Mouse (Mus musculus) cerebellum, adult (tissue): ENCODE results near the gene Il1r1.
A peak's percentile ranks its signal among the peaks of the same experiment; 100 is the strongest.

ENCODE experiments used
- ATAC-seq: cut with Nextera tagmentation; 2 replicates; pipeline ENCODE4 v1.9.2; 2017; ENCODE audit warnings: mild to moderate bottlenecking, moderate library complexity, mixed read lengths; ENCODE audit not compliant: insufficient number of reproducible peaks, low FRiP score, low TSS enrichment

Il1r1 gene

GRCm38 (mm10) chr1:40266431-40267260 is 41.8 kb downstream of the Il1r1 start:
- peak; percentile 70 for ATAC-seq

- no peak for ATAC-seq
These were observed 43.0 kb downstream of the Il1r1 start for GRCm38 (mm10) chr1:40267846-40268245.

GRCm38 (mm10) chr1:40268536-40268935 is 43.7 kb downstream of the Il1r1 start:
- no peak for ATAC-seq

GRCm38 (mm10) chr1:40270415-40270814 is 45.5 kb downstream of the Il1r1 start:
- ATAC-seq: no peak

- no peak for ATAC-seq
These were observed 46.2 kb downstream of the Il1r1 start for GRCm38 (mm10) chr1:40271052-40271451.

- no peak for ATAC-seq
These were observed 46.7 kb downstream of the Il1r1 start for GRCm38 (mm10) chr1:40271486-40272055.

GRCm38 (mm10) chr1:40272204-40272603 is 47.3 kb downstream of the Il1r1 start:
- no peak for ATAC-seq

GRCm38 (mm10) chr1:40273491-40273890 is 48.6 kb downstream of the Il1r1 start:
- ATAC-seq: no peak

GRCm38 (mm10) chr1:40275285-40276013 is 50.6 kb downstream of the Il1r1 start:
- ATAC-seq: no peak

GRCm38 (mm10) chr1:40277944-40278343 is 53.1 kb downstream of the Il1r1 start:
- ATAC-seq: no peak

GRCm38 (mm10) chr1:40278720-40279119 is 53.8 kb downstream of the Il1r1 start:
- no peak for ATAC-seq

GRCm38 (mm10) chr1:40279182-40279743 is 54.4 kb downstream of the Il1r1 start:
- ATAC-seq: no peak

GRCm38 (mm10) chr1:40281950-40282349 is 57.1 kb downstream of the Il1r1 start:
- no peak for ATAC-seq

- no peak for ATAC-seq
These were observed 57.5 kb downstream of the Il1r1 start for GRCm38 (mm10) chr1:40282394-40282793.

- no peak for ATAC-seq
These were observed 59.1 kb downstream of the Il1r1 start for GRCm38 (mm10) chr1:40283995-40284394.

- no peak for ATAC-seq
These were observed 65.8 kb downstream of the Il1r1 start for GRCm38 (mm10) chr1:40290489-40291255.

- no peak for ATAC-seq
These were observed 67.4 kb downstream of the Il1r1 start for GRCm38 (mm10) chr1:40292231-40292630.

GRCm38 (mm10) chr1:40293891-40294290 is 69.0 kb downstream of the Il1r1 start:
- ATAC-seq: no peak

- no peak for ATAC-seq
These were observed 69.9 kb downstream of the Il1r1 start for GRCm38 (mm10) chr1:40294824-40295223.

- no peak for ATAC-seq
These were observed 73.2 kb downstream of the Il1r1 start for GRCm38 (mm10) chr1:40298053-40298452.
